Mouse (Mus musculus) heart, postnatal 4 days (tissue): ENCODE measurements at regions not wholly inside any gene's neighbourhood (a gene's known extent, or its start where the extent isn't known, plus 50 kb on each side); places are given as distances from the start of the nearest gene placed in this dataset.

Source experiments
- DNase-seq: peaks from one replicate; pipeline ENCODE4 v3.0.0; 2021

GRCm38 (mm10) chr8:118028061-118028850, 226.5 kb upstream of the Mphosph6 start:
- DNase-seq: no peak

- no peak for DNase-seq
These were observed 221.7 kb upstream of the Mphosph6 start for GRCm38 (mm10) chr8:118023451-118023850.

- DNase-seq: no peak
These were observed 220.2 kb upstream of the Mphosph6 start for GRCm38 (mm10) chr8:118021978-118022377.

- DNase-seq: no peak
These were observed 215.5 kb upstream of the Mphosph6 start for GRCm38 (mm10) chr8:118017261-118017660.

GRCm38 (mm10) chr8:118005186-118005585, 203.4 kb upstream of the Mphosph6 start:
- DNase-seq: no peak

GRCm38 (mm10) chr8:118004391-118004851, 202.7 kb upstream of the Mphosph6 start:
- DNase-seq: no peak

- no peak for DNase-seq
These were observed 199.4 kb upstream of the Mphosph6 start for GRCm38 (mm10) chr8:118001138-118001537.

- DNase-seq: no peak
These were observed 190.1 kb upstream of the Mphosph6 start for GRCm38 (mm10) chr8:117991826-117992225.

- DNase-seq: no peak
These were observed 187.0 kb upstream of the Mphosph6 start for GRCm38 (mm10) chr8:117988781-117989180.

GRCm38 (mm10) chr8:117968306-117968705, 166.6 kb upstream of the Mphosph6 start:
- DNase-seq: no peak

- no peak for DNase-seq
These were observed 164.8 kb upstream of the Mphosph6 start for GRCm38 (mm10) chr8:117966556-117966955.

GRCm38 (mm10) chr8:117963426-117963825, 161.7 kb upstream of the Mphosph6 start:
- no peak for DNase-seq

- DNase-seq: no peak
These were observed 160.9 kb upstream of the Mphosph6 start for GRCm38 (mm10) chr8:117962666-117963065.

GRCm38 (mm10) chr8:117959501-117959900, 157.8 kb upstream of the Mphosph6 start:
- no peak for DNase-seq

- no peak for DNase-seq
These were observed 157.2 kb upstream of the Mphosph6 start for GRCm38 (mm10) chr8:117958914-117959313.

GRCm38 (mm10) chr8:117951656-117952055, 149.9 kb upstream of the Mphosph6 start:
- no peak for DNase-seq

- no peak for DNase-seq
These were observed 144.8 kb upstream of the Mphosph6 start for GRCm38 (mm10) chr8:117946540-117946939.

- DNase-seq: no peak
These were observed 132.9 kb upstream of the Mphosph6 start for GRCm38 (mm10) chr8:117934566-117935094.

- DNase-seq: peak; percentile 27
These were observed 128.9 kb upstream of the Mphosph6 start for GRCm38 (mm10) chr8:117930687-117931086.

- no peak for DNase-seq
These were observed 127.9 kb upstream of the Mphosph6 start for GRCm38 (mm10) chr8:117929606-117930005.

GRCm38 (mm10) chr8:117923296-117923695, 121.6 kb upstream of the Mphosph6 start:
- no peak for DNase-seq

GRCm38 (mm10) chr8:117903052-117903451, 101.3 kb upstream of the Mphosph6 start:
- no peak for DNase-seq

GRCm38 (mm10) chr8:117899892-117900291, 98.1 kb upstream of the Mphosph6 start:
- DNase-seq: no peak

GRCm38 (mm10) chr8:117898015-117898414, 96.3 kb upstream of the Mphosph6 start:
- DNase-seq: peak; percentile 59
